Mouse (Mus musculus) megakaryocyte, embryonic 14.5 days (primary cell): Measurements from ENCODE around the gene Fbxo22. TPM values are rescaled to one million over a fixed set of nuclear protein-coding genes. Genes with fewer than 3 reads are reported as not detected.
A peak's percentile ranks its signal among the peaks of the same experiment; 100 is the strongest.

Experiments
- H3K27me3 ChIP-seq: replicated peaks from 2 replicates; pipeline ENCODE3; 2012; ENCODE audit warnings: inconsistent platforms
- H3K36me3 ChIP-seq: replicated peaks from 2 replicates; pipeline ENCODE3; 2012; ENCODE audit warnings: low read length, inconsistent platforms, mixed read lengths
- H3K4me1 ChIP-seq: 2 replicates; pipeline ENCODE4 v1.6.1; 2012; ENCODE audit warnings: inconsistent platforms
- H3K4me3 ChIP-seq: replicated peaks from 2 replicates; pipeline ENCODE3; 2012; ENCODE audit warnings: moderate library complexity, mild to moderate bottlenecking, inconsistent platforms
- H3K9me3 ChIP-seq: 2 replicates; pipeline ENCODE4 v1.6.1; 2012; ENCODE audit warnings: inconsistent platforms
- FLI1 ChIP-seq: IDR thresholded peaks from 2 replicates; pipeline ENCODE4 v1.6.1; 2012; ENCODE audit warnings: low read length, inconsistent platforms, mixed read lengths
- GATA1 ChIP-seq: IDR thresholded peaks from 3 replicates; pipeline ENCODE4 v1.6.1; 2012; ENCODE audit warnings: mixed read lengths, low read length, inconsistent platforms, borderline replicate concordance
- polyA plus RNA-seq: library from polyadenylated mRNA; stranded (reverse); fragments of >175 nt; gene quantifications from 2 replicates; pipeline ENCODE4 v1.2.3, GENCODE M21; 2012; ENCODE audit warnings: low replicate concordance; ENCODE audit not compliant: insufficient read depth

Gene Fbxo22
- 4.3 and 9.3 TPM in 2 replicates for polyA plus RNA-seq

GRCm38 (mm10) chr9:55208790-55209481 lies at the start of gene Fbxo22:
TSS of gene Fbxo22 (plus strand) at chr9:55208925.
- peaks cover 38% of the 10 kb centered on the region for H3K4me1 ChIP-seq
- no peak for TF ChIP-seq GATA1
- peak; percentile 94; the same call in 1 of the 2 replicates for TF ChIP-seq FLI1
- H3K27me3 ChIP-seq, result no peaks in the 10 kb centered on the region
- peaks cover 2% of the 10 kb centered on the region; the same call in 1 of the 2 replicates for H3K9me3 ChIP-seq
- peaks cover 55% of the 10 kb centered on the region for H3K36me3 ChIP-seq
- H3K4me3 ChIP-seq, result peak within 1 kb of the TSS; percentile 98

GRCm38 (mm10) chr9:55170655-55171412 lies 37.9 kb upstream of the Fbxo22 start:
- peaks cover 88% of the 10 kb centered on the region for H3K36me3 ChIP-seq
- H3K9me3 ChIP-seq, result no peaks in the 10 kb centered on the region
- H3K27me3 ChIP-seq, result no peaks in the 10 kb centered on the region
- no peak overlapping the region for H3K4me3 ChIP-seq
- H3K4me1 ChIP-seq, result peaks cover 44% of the 10 kb centered on the region
- TF ChIP-seq FLI1 (no peak), GATA1 (no peak)

GRCm38 (mm10) chr9:55172195-55172685 lies 36.5 kb upstream of the Fbxo22 start:
- no peak for TF ChIP-seq GATA1
- no peak for TF ChIP-seq FLI1
- peaks cover 33% of the 10 kb centered on the region for H3K4me1 ChIP-seq
- no peaks in the 10 kb centered on the region for H3K9me3 ChIP-seq
- no peak overlapping the region for H3K4me3 ChIP-seq
- peaks cover 83% of the 10 kb centered on the region for H3K36me3 ChIP-seq
- H3K27me3 ChIP-seq, result no peaks in the 10 kb centered on the region

- no peaks in the 10 kb centered on the region for H3K9me3 ChIP-seq
- TF ChIP-seq GATA1 (no peak), FLI1 (no peak)
- H3K36me3 ChIP-seq, result peaks cover 79% of the 10 kb centered on the region
- no peak overlapping the region for H3K4me3 ChIP-seq
- no peaks in the 10 kb centered on the region for H3K27me3 ChIP-seq
- H3K4me1 ChIP-seq, result peaks cover 37% of the 10 kb centered on the region
Measured at GRCm38 (mm10) chr9:55174235-55174634, 34.5 kb upstream of the Fbxo22 start.

- peaks cover 74% of the 10 kb centered on the region for H3K36me3 ChIP-seq
- no peaks in the 10 kb centered on the region; the same call in 1 of the 2 replicates for H3K4me1 ChIP-seq
- no peaks in the 10 kb centered on the region for H3K9me3 ChIP-seq
- no peak for TF ChIP-seq GATA1
- H3K27me3 ChIP-seq, result no peaks in the 10 kb centered on the region
- H3K4me3 ChIP-seq, result no peak overlapping the region
Measured at GRCm38 (mm10) chr9:55195876-55196275, 12.8 kb upstream of the Fbxo22 start.

GRCm38 (mm10) chr9:55198260-55198659 lies 10.5 kb upstream of the Fbxo22 start:
- peaks cover 70% of the 10 kb centered on the region for H3K36me3 ChIP-seq

GRCm38 (mm10) chr9:55199348-55199747 lies 9.4 kb upstream of the Fbxo22 start:
- Histone ChIP-seq H3K36me3 (peaks cover 66% of the 10 kb centered on the region), H3K4me1 (no peaks in the 10 kb centered on the region; the same call in 1 of the 2 replicates), H3K27me3 (no peaks in the 10 kb centered on the region), H3K4me3 (no peak overlapping the region), H3K9me3 (no peaks in the 10 kb centered on the region)
- TF ChIP-seq FLI1 (no peak), GATA1 (no peak)

More at GRCm38 (mm10) chr9:55198260-55198659, 10.5 kb upstream of the Fbxo22 start:
- no peaks in the 10 kb centered on the region for H3K9me3 ChIP-seq
- H3K4me3 ChIP-seq, result no peak overlapping the region
- TF ChIP-seq FLI1, result no peak
- TF ChIP-seq GATA1, result no peak
- no peaks in the 10 kb centered on the region; the same call in 1 of the 2 replicates for H3K4me1 ChIP-seq
- no peaks in the 10 kb centered on the region for H3K27me3 ChIP-seq

GRCm38 (mm10) chr9:55208458-55208789 lies 301 bp upstream of the Fbxo22 start:
- H3K4me3 ChIP-seq, result peak overlapping the region; percentile 98
- no peaks in the 10 kb centered on the region for H3K27me3 ChIP-seq
- peaks cover 53% of the 10 kb centered on the region for H3K36me3 ChIP-seq
- H3K9me3 ChIP-seq, result peaks cover 2% of the 10 kb centered on the region; the same call in 1 of the 2 replicates
- TF ChIP-seq FLI1 (no peak), GATA1 (no peak)
- H3K4me1 ChIP-seq, result peaks cover 38% of the 10 kb centered on the region

GRCm38 (mm10) chr9:55211611-55212010 lies 2.9 kb downstream of the Fbxo22 start:
- TF ChIP-seq FLI1 (no peak), GATA1 (no peak)
- H3K9me3 ChIP-seq, result peaks cover 2% of the 10 kb centered on the region; the same call in 1 of the 2 replicates
- H3K4me1 ChIP-seq, result peaks cover 46% of the 10 kb centered on the region
- H3K27me3 ChIP-seq, result no peaks in the 10 kb centered on the region
- peaks cover 61% of the 10 kb centered on the region for H3K36me3 ChIP-seq
- H3K4me3 ChIP-seq, result no peak overlapping the region

GRCm38 (mm10) chr9:55213396-55213795 lies 4.7 kb downstream of the Fbxo22 start:
- Histone ChIP-seq H3K36me3 (peaks cover 72% of the 10 kb centered on the region), H3K4me1 (peaks cover 44% of the 10 kb centered on the region), H3K9me3 (peaks cover 2% of the 10 kb centered on the region; the same call in 1 of the 2 replicates), H3K27me3 (no peaks in the 10 kb centered on the region), H3K4me3 (no peak overlapping the region)
- TF ChIP-seq FLI1 (no peak), GATA1 (no peak)
